Mouse (Mus musculus) activated CD4-positive, CD25-positive, alpha-beta regulatory T cell, adult 9 weeks (primary cell): Measurements from ENCODE around the gene Cd5l. TPM values are rescaled to one million over a fixed set of nuclear protein-coding genes. Genes with fewer than 3 reads are reported as not detected.

Experiments
- polyA plus RNA-seq: library from polyadenylated mRNA; unstranded; fragments of 100-300 nt; shearing (Covaris generic); gene quantifications from one replicate; pipeline ENCODE4 v1.2.1, GENCODE M21; 2017

Gene Cd5l
- polyA plus RNA-seq, result 2.8 TPM

DNA sequence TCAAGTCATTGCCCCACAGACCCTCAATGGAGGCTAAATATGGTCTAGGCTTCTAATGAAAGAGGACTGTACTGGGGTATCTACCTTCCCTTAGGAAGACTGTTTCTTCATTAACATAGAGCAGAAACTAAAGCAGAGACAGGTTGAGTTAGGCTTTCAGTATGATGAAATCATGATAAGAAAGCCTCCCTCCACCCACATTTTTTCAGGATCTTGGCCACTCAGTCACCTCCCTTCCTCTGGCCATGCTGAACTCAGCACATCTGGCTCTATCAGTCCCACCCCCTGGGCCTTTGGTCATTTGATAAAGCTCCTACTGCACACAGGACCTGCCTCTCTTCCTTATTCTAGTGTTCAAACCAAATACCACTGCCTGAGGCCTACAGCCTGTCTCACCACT, at the start of gene Cd5l:
Gene Cd5l, plus strand, starts transcription at position 301 of the 400 bp plus-strand sequence.

DNA sequence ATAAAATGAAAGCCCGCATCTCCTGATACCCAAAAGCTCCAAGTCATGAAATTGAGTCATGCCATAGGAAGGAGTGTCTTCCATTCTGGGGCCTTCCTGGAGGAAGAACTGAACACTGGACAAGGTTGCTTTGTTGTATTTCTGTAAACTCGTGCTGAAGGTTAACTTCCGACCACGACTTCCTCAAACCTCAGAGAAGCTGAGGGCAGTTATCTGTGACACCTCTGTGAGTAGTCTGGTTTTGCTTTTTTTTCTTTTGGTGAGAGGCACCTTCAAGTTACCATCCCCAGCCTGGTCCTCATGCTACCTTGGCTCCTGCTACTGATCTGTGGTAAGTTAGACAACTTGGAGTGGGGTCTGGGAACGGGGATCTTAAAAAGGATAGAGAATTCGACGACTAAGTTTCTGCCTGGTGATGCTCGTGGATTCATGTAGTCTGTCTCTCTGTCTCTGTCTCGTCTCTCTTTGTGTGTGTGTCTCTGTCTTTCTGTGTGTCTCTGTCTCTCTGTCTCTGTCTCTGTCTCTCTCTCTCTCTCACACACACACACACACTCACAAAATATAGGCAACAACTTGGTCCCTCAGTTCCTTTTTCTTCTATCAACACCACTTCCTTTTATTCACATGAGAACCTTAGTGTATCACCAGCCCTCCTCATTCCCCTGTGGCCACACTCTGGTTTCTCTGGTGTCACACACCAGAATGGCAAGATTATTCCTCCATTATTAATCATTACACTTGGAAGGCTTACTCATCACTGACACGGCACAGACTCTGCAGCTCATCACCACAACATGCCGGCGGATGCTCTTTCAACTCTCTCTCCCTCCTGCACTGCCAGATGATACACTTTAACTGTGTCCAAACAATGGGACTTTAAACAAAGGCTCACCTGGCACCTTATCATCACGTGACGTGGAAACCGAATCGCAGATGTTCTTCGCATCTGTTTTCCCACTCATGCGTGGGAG, 18.8 kb downstream of the Cd5l start, which contains the start of gene Fcrl1:
Gene Fcrl1, plus strand, starts transcription at position 193 of the 971 bp plus-strand sequence.

Other genes with a start within 250 kb of the Cd5l start
- gene Kirrel, start 183.1 kb upstream of the Cd5l start, polyA plus RNA-seq, result 0.09 TPM
- not detected for gene Fcrls, start 94.1 kb upstream of the Cd5l start, polyA plus RNA-seq
- 14.8 TPM for gene Fcrl1, start 18.5 kb downstream of the Cd5l start, polyA plus RNA-seq
- 0.62 TPM for gene Fcrl5, start 77.9 kb downstream of the Cd5l start, polyA plus RNA-seq
- gene Etv3, start 167.5 kb downstream of the Cd5l start, polyA plus RNA-seq, result 42.1 TPM